Mouse (Mus musculus) thymus, postnatal 10 days (tissue): Measurements from ENCODE around the gene Ppa1.
A peak's percentile ranks its signal among the peaks of the same experiment; 100 is the strongest.
"Not testable (repeated sequence)": the region's sequence is repeated elsewhere in the genome, so short reads cannot be mapped to it uniquely, and the experiment has no call there.

Experiments
- DNase-seq, 2 experiments: peaks; one replicate each; pipeline ENCODE4 v3.0.0; 2021; ENCODE audit warnings: low spot score in 2 of 2

Gene Ppa1

GRCm38 (mm10) chr10:61647790-61648736 is at the start of gene Ppa1:
TSS of gene Ppa1 (plus strand) at chr10:61648552.
- peak; percentile 69 to 77 for DNase-seq

- no peak for DNase-seq
These were observed 48.7 kb upstream of the Ppa1 start for GRCm38 (mm10) chr10:61599556-61600114.

- peak; percentile 16 to 64 for DNase-seq
These were observed 45.9 kb upstream of the Ppa1 start for GRCm38 (mm10) chr10:61602283-61603033.

- no peak for DNase-seq
These were observed 43.8 kb upstream of the Ppa1 start for GRCm38 (mm10) chr10:61604376-61605065.

GRCm38 (mm10) chr10:61605381-61605780 is 43.0 kb upstream of the Ppa1 start:
- not testable (repeated sequence) for DNase-seq

- DNase-seq, result peak; percentile 15 to 63
These were observed 42.5 kb upstream of the Ppa1 start for GRCm38 (mm10) chr10:61605851-61606250.

- no peak for DNase-seq
These were observed 40.1 kb upstream of the Ppa1 start for GRCm38 (mm10) chr10:61608233-61608632.

- peak in 1 of 2 experiments; percentile 23 for DNase-seq
These were observed 37.6 kb upstream of the Ppa1 start for GRCm38 (mm10) chr10:61610650-61611235.

- DNase-seq, result no peak
These were observed 34.0 kb upstream of the Ppa1 start for GRCm38 (mm10) chr10:61614311-61614710.

- DNase-seq, result no peak
These were observed 29.8 kb upstream of the Ppa1 start for GRCm38 (mm10) chr10:61618528-61618927.

- DNase-seq, result no peak
These were observed 26.7 kb upstream of the Ppa1 start for GRCm38 (mm10) chr10:61621681-61622080.

GRCm38 (mm10) chr10:61623874-61624273 is 24.5 kb upstream of the Ppa1 start:
- DNase-seq, result not testable (repeated sequence)

- no peak for DNase-seq
These were observed 23.6 kb upstream of the Ppa1 start for GRCm38 (mm10) chr10:61624771-61625170.

- DNase-seq, result peak in 1 of 2 experiments; percentile 6
These were observed 22.7 kb upstream of the Ppa1 start for GRCm38 (mm10) chr10:61625381-61626257.

GRCm38 (mm10) chr10:61626551-61626950 is 21.8 kb upstream of the Ppa1 start:
- DNase-seq, result no peak

- no peak for DNase-seq
These were observed 21.0 kb upstream of the Ppa1 start for GRCm38 (mm10) chr10:61627195-61627937.

- DNase-seq, result no peak
These were observed 20.5 kb upstream of the Ppa1 start for GRCm38 (mm10) chr10:61627938-61628250.

- DNase-seq, result no peak
These were observed 15.9 kb upstream of the Ppa1 start for GRCm38 (mm10) chr10:61632445-61632844.

GRCm38 (mm10) chr10:61637055-61637454 is 11.3 kb upstream of the Ppa1 start:
- no peak for DNase-seq

GRCm38 (mm10) chr10:61640363-61640762 is 8.0 kb upstream of the Ppa1 start:
- no peak for DNase-seq
